Mouse (Mus musculus): ENCODE measurements around the gene Irf9. TPM values are rescaled to one million over a fixed set of nuclear protein-coding genes. Genes with fewer than 3 reads are reported as not detected.

Gene Irf9
- polyA plus RNA-seq, 1 experiment, result 33.2 TPM

- Histone ChIP-seq H3K4me1 (ENCODE audit: control insufficient read depth, insufficient read depth, low read length) (0 out of 2 replicates have a peak, but pooled peaks cover 4% of the 10 kb centered on the region), H3K4me3 (ENCODE audit: insufficient read depth, low read length) (peak overlapping the region; percentile 96), H3K27ac (ENCODE audit: insufficient read depth, low read length) (0 out of 2 replicates have a peak overlapping the region, but pooled peaks have one; percentile 32)
- TF ChIP-seq POLR2A (IDR thresholded peaks at IDR 0.05; ENCODE audit: low read depth, low read length) (no peak), CTCF (IDR thresholded peaks at IDR 0.05; ENCODE audit: borderline replicate concordance, insufficient read depth, low read length) (no peak)
Observed at GRCm38 (mm10) chr14:55589771-55590448, 13.5 kb upstream of the Irf9 start.

- H3K4me1 ChIP-seq (ENCODE audit: control insufficient read depth, insufficient read depth, low read length), result 0 out of 2 replicates have a peak, but pooled peaks cover 4% of the 10 kb centered on the region
- H3K4me3 ChIP-seq (ENCODE audit: insufficient read depth, low read length), result peak within 1 kb of the TSS; percentile 96
- TF ChIP-seq POLR2A (IDR thresholded peaks at IDR 0.05; ENCODE audit: low read depth, low read length) (peak; percentile 83), CTCF (IDR thresholded peaks at IDR 0.05; ENCODE audit: borderline replicate concordance, insufficient read depth, low read length) (no peak)
- H3K27ac ChIP-seq (ENCODE audit: insufficient read depth, low read length), result peak within 1 kb of the TSS; percentile 92
Observed at GRCm38 (mm10) chr14:55590748-55591330, 12.5 kb upstream of the Irf9 start, which contains the start of gene Psme2. Psme2 (minus strand) TSS chr14:55591113.

GRCm38 (mm10) chr14:55591331-55591891 lies 12.0 kb upstream of the Irf9 start, which contains the start of gene Rnf31:
Rnf31 (plus strand) TSS chr14:55591708.
- no peak for TF ChIP-seq CTCF (IDR thresholded peaks at IDR 0.05; ENCODE audit: borderline replicate concordance, insufficient read depth, low read length)
- peak; percentile 71 for TF ChIP-seq POLR2A (IDR thresholded peaks at IDR 0.05; ENCODE audit: low read depth, low read length)
- 0 out of 2 replicates have a peak, but pooled peaks cover 4% of the 10 kb centered on the region for H3K4me1 ChIP-seq (ENCODE audit: control insufficient read depth, insufficient read depth, low read length)
- H3K4me3 ChIP-seq (ENCODE audit: insufficient read depth, low read length), result peak within 1 kb of the TSS; percentile 96
- H3K27ac ChIP-seq (ENCODE audit: insufficient read depth, low read length), result peak within 1 kb of the TSS; percentile 92

- Histone ChIP-seq H3K4me3 (ENCODE audit: insufficient read depth, low read length) (peak overlapping the region; percentile 78), H3K4me1 (ENCODE audit: control insufficient read depth, insufficient read depth, low read length) (0 out of 2 replicates have a peak, but pooled peaks cover 4% of the 10 kb centered on the region), H3K27ac (ENCODE audit: insufficient read depth, low read length) (no peak overlapping the region)
- TF ChIP-seq POLR2A (IDR thresholded peaks at IDR 0.05; ENCODE audit: low read depth, low read length) (no peak), CTCF (IDR thresholded peaks at IDR 0.05; ENCODE audit: borderline replicate concordance, insufficient read depth, low read length) (no peak)
Observed at GRCm38 (mm10) chr14:55592226-55592625, 11.1 kb upstream of the Irf9 start.

GRCm38 (mm10) chr14:55596036-55596690 lies 7.2 kb upstream of the Irf9 start:
- Histone ChIP-seq H3K4me1 (ENCODE audit: control insufficient read depth, insufficient read depth, low read length) (no peaks in the 10 kb centered on the region), H3K27ac (ENCODE audit: insufficient read depth, low read length) (no peak overlapping the region), H3K4me3 (ENCODE audit: insufficient read depth, low read length) (no peak overlapping the region)
- TF ChIP-seq POLR2A (IDR thresholded peaks at IDR 0.05; ENCODE audit: low read depth, low read length), result no peak
- no peak for TF ChIP-seq CTCF (IDR thresholded peaks at IDR 0.05; ENCODE audit: borderline replicate concordance, insufficient read depth, low read length)

- no peak overlapping the region for H3K4me3 ChIP-seq (ENCODE audit: insufficient read depth, low read length)
- no peak overlapping the region for H3K27ac ChIP-seq (ENCODE audit: insufficient read depth, low read length)
- H3K4me1 ChIP-seq (ENCODE audit: control insufficient read depth, insufficient read depth, low read length), result no peaks in the 10 kb centered on the region
- no peak for TF ChIP-seq POLR2A (IDR thresholded peaks at IDR 0.05; ENCODE audit: low read depth, low read length)
Observed at GRCm38 (mm10) chr14:55598521-55599390, 4.6 kb upstream of the Irf9 start.

GRCm38 (mm10) chr14:55603633-55604576 lies 534 bp downstream of the Irf9 start:
- Histone ChIP-seq H3K4me1 (ENCODE audit: control insufficient read depth, insufficient read depth, low read length) (no peaks in the 10 kb centered on the region), H3K4me3 (ENCODE audit: insufficient read depth, low read length) (peak overlapping the region; percentile 57), H3K27ac (ENCODE audit: insufficient read depth, low read length) (peak overlapping the region; percentile 76)
- peak; percentile 86; the same call in 1 of the 2 replicates for TF ChIP-seq CTCF (IDR thresholded peaks at IDR 0.05; ENCODE audit: borderline replicate concordance, insufficient read depth, low read length)
- peak; percentile 70; the same call in 1 of the 2 replicates for TF ChIP-seq POLR2A (IDR thresholded peaks at IDR 0.05; ENCODE audit: low read depth, low read length)

GRCm38 (mm10) chr14:55604823-55605222 lies 1.5 kb downstream of the Irf9 start:
- 0 out of 2 replicates have a peak overlapping the region, but pooled peaks have one; percentile 57 for H3K4me3 ChIP-seq (ENCODE audit: insufficient read depth, low read length)
- TF ChIP-seq POLR2A (IDR thresholded peaks at IDR 0.05; ENCODE audit: low read depth, low read length), result no peak; the same call in 1 of the 2 replicates
- no peak for TF ChIP-seq CTCF (IDR thresholded peaks at IDR 0.05; ENCODE audit: borderline replicate concordance, insufficient read depth, low read length)
- no peak overlapping the region for H3K27ac ChIP-seq (ENCODE audit: insufficient read depth, low read length)
- no peaks in the 10 kb centered on the region for H3K4me1 ChIP-seq (ENCODE audit: control insufficient read depth, insufficient read depth, low read length)
